Mouse (Mus musculus) A20 (cell line): ENCODE data around the gene Rpl10a.
"Not testable (repeated sequence)": the region's sequence is repeated elsewhere in the genome, so short reads cannot be mapped to it uniquely, and the experiment has no call there.

Experiments
- DNase-seq: peaks from one replicate; pipeline ENCODE4 v3.0.0-alpha.2; 2011; ENCODE audit warnings: low read depth, low spot score

The Rpl10a gene

GRCm38 (mm10) chr17:28355871-28356270 is 27.6 kb downstream of the Rpl10a start:
- no peak for DNase-seq

GRCm38 (mm10) chr17:28358576-28359261 is 30.4 kb downstream of the Rpl10a start:
- DNase-seq = not testable (repeated sequence)

- no peak for DNase-seq
Measured at GRCm38 (mm10) chr17:28360531-28361277, 32.4 kb downstream of the Rpl10a start.

- no peak for DNase-seq
Measured at GRCm38 (mm10) chr17:28361921-28362652, 33.8 kb downstream of the Rpl10a start.

GRCm38 (mm10) chr17:28362653-28363292 is 34.5 kb downstream of the Rpl10a start:
- no peak for DNase-seq

GRCm38 (mm10) chr17:28363507-28363906 is 35.2 kb downstream of the Rpl10a start:
- no peak for DNase-seq

GRCm38 (mm10) chr17:28365122-28365521 is 36.9 kb downstream of the Rpl10a start, which contains the start of gene Tulp1:
Tulp1 (minus strand) TSS chr17:28365222.
- no peak for DNase-seq

- peak; percentile 76 for DNase-seq
Measured at GRCm38 (mm10) chr17:28368449-28368848, 40.2 kb downstream of the Rpl10a start.

- no peak for DNase-seq
Measured at GRCm38 (mm10) chr17:28369056-28369455, 40.8 kb downstream of the Rpl10a start.

- no peak for DNase-seq
Measured at GRCm38 (mm10) chr17:28371286-28371685, 43.0 kb downstream of the Rpl10a start.

- DNase-seq = no peak
Measured at GRCm38 (mm10) chr17:28371941-28372340, 43.7 kb downstream of the Rpl10a start.

- DNase-seq = peak; percentile 74
Measured at GRCm38 (mm10) chr17:28373821-28374220, 45.5 kb downstream of the Rpl10a start.

GRCm38 (mm10) chr17:28374494-28374893 is 46.2 kb downstream of the Rpl10a start:
- DNase-seq = no peak

- DNase-seq = no peak
Measured at GRCm38 (mm10) chr17:28375592-28376061, 47.4 kb downstream of the Rpl10a start.

GRCm38 (mm10) chr17:28380255-28380654 is 52.0 kb downstream of the Rpl10a start:
- DNase-seq = no peak
